ENCODE assay signal across 20 mouse cellular contexts in the genomic region with DNA sequence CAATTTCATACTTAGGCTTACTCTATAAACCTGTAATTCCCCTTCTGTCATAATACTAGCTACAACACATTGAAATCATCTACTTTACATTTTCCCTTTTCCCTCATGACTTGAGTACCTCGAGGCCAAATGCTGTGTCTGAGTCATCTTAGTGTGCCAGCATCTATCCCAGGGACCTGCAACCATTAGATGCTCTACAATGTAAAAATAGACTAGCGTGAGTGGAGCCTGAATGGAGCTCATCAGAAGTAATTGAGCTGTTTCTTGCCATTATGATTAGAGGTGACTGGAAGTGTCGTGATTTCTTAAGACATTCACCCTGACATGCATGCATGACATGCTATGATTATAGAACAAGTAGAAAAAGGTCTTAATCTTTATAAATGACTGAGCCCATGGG.
DNase-seq lines count a peak whose midpoint lies in the region; ATAC-seq and TF ChIP-seq lines count a peak whose summit lies in the region.
"Had no signal": no experiment of that assay in that cellular context is flagged by ENCODE, and none has a peak within 500 bp of the region (broad histone marks: within the 10 kb centered on the region; RNA-seq: fewer than 3 reads in every experiment).

No protein-coding gene starts in this region.

- no peaks in the 10 kb centered on the region for H3K36me3 ChIP-seq in forebrain, postnatal 0 days (ENCODE audit: insufficient read depth)
- no peaks in the 10 kb centered on the region for H3K36me3 ChIP-seq in forebrain, embryonic 10.5 days (replicated peaks)
- H3K36me3 ChIP-seq in midbrain, embryonic 16.5 days (ENCODE audit: control insufficient read depth, insufficient read depth, low read length), result no peaks in the 10 kb centered on the region
- H3K36me3 ChIP-seq in midbrain, embryonic 15.5 days (replicated peaks), result no peaks in the 10 kb centered on the region
- H3K36me3 ChIP-seq: embryonic facial prominence, embryonic 10.5 days; embryonic facial prominence, embryonic 12.5 days; forebrain, embryonic 12.5 days had no signal

- no peak for DNase-seq in forebrain, postnatal 0 days
- DNase-seq in forebrain, embryonic 10.5 days (ENCODE audit: extremely low spot score, low spot score), result no peak
- DNase-seq in 3T3-L1 (ENCODE audit: low read depth, low spot score), result peak; percentile 40
- DNase-seq in brain, embryonic 14.5 days (ENCODE audit: low read depth), result peak; percentile 21
- no peak for DNase-seq in natural killer cell, adult 2 months (ENCODE audit: low spot score in 2 of 2)
- DNase-seq: adrenal gland, adult 2 months; adrenal gland, postnatal 10 days; adrenal gland, postnatal 36 days; cerebellum, adult 11-12 months; cerebellum, adult 2 months; cerebellum, adult 9-10 months; cerebellum, postnatal 10 days; cerebellum, postnatal 25 days had no signal

- no peaks in the 10 kb centered on the region for H3K27me3 ChIP-seq in forebrain, postnatal 0 days (ENCODE audit: insufficient read depth, low read length)
- no peaks in the 10 kb centered on the region for H3K27me3 ChIP-seq in forebrain, embryonic 10.5 days (ENCODE audit: poor library complexity, severe bottlenecking)
- H3K27me3 ChIP-seq in midbrain, embryonic 16.5 days (ENCODE audit: control insufficient read depth, insufficient read depth, low read depth, low read length), result no peaks in the 10 kb centered on the region
- no peaks in the 10 kb centered on the region for H3K27me3 ChIP-seq in midbrain, embryonic 15.5 days (replicated peaks)
- H3K27me3 ChIP-seq: embryonic facial prominence, embryonic 12.5 days; forebrain, embryonic 12.5 days had no signal

- H3K4me3 ChIP-seq in forebrain, postnatal 0 days (ENCODE audit: low read depth, low read length), result no peak overlapping the region
- no peak overlapping the region for H3K4me3 ChIP-seq in forebrain, embryonic 10.5 days
- no peak overlapping the region for H3K4me3 ChIP-seq in midbrain, embryonic 16.5 days (ENCODE audit: low read depth, low read length)
- no peak overlapping the region for H3K4me3 ChIP-seq in midbrain, embryonic 15.5 days
- H3K4me3 ChIP-seq: embryonic facial prominence, embryonic 10.5 days; embryonic facial prominence, embryonic 12.5 days; forebrain, embryonic 12.5 days had no signal

- WGBS in forebrain, postnatal 0 days, result 62% methylated on average over 3 of the region's 3 CpGs
- 87% methylated on average over 3 of the region's 3 CpGs for WGBS in forebrain, embryonic 10.5 days
- 69% methylated on average over 3 of the region's 3 CpGs for WGBS in midbrain, embryonic 16.5 days
- WGBS in midbrain, embryonic 15.5 days, result 65% methylated on average over 3 of the region's 3 CpGs

- H3K4me1 ChIP-seq in forebrain, postnatal 0 days (ENCODE audit: insufficient read depth), result no peaks in the 10 kb centered on the region
- no peaks in the 10 kb centered on the region for H3K4me1 ChIP-seq in forebrain, embryonic 10.5 days
- no peaks in the 10 kb centered on the region for H3K4me1 ChIP-seq in midbrain, embryonic 16.5 days (ENCODE audit: control insufficient read depth, insufficient read depth, low read length)
- no peaks in the 10 kb centered on the region for H3K4me1 ChIP-seq in midbrain, embryonic 15.5 days
- H3K4me1 ChIP-seq: embryonic facial prominence, embryonic 10.5 days; embryonic facial prominence, embryonic 12.5 days; forebrain, embryonic 12.5 days had no signal

- H3K4me2 ChIP-seq in forebrain, postnatal 0 days (ENCODE audit: low read depth), result no peak overlapping the region
- H3K4me2 ChIP-seq in midbrain, embryonic 16.5 days (ENCODE audit: low read length), result no peak overlapping the region
- no peak overlapping the region for H3K4me2 ChIP-seq in midbrain, embryonic 15.5 days
- H3K4me2 ChIP-seq: embryonic facial prominence, embryonic 12.5 days; forebrain, embryonic 12.5 days had no signal

- TF ChIP-seq POLR2A in brain, embryonic 14.5 days (IDR thresholded peaks at IDR 0.05; ENCODE audit: borderline replicate concordance, extremely low read depth, insufficient read depth, insufficient read length, poor library complexity, severe bottlenecking), result no peak

- H3K9ac ChIP-seq in forebrain, postnatal 0 days, result no peak overlapping the region
- H3K9ac ChIP-seq in midbrain, embryonic 16.5 days (ENCODE audit: low read depth, low read length), result no peak overlapping the region
- no peak overlapping the region for H3K9ac ChIP-seq in midbrain, embryonic 15.5 days
- H3K9ac ChIP-seq: embryonic facial prominence, embryonic 12.5 days; forebrain, embryonic 12.5 days had no signal

- TF ChIP-seq CTCF in forebrain, postnatal 0 days (IDR thresholded peaks at IDR 0.05; ENCODE audit: low read depth), result no peak
- no peak for TF ChIP-seq CTCF in brain, embryonic 14.5 days (IDR thresholded peaks at IDR 0.05; ENCODE audit: borderline replicate concordance, extremely low read depth, insufficient read depth, insufficient read length)

- no peaks in the 10 kb centered on the region for H3K9me3 ChIP-seq in forebrain, postnatal 0 days (ENCODE audit: low read length)
- H3K9me3 ChIP-seq in forebrain, embryonic 10.5 days, result no peaks in the 10 kb centered on the region
- H3K9me3 ChIP-seq in midbrain, embryonic 16.5 days (replicated peaks; ENCODE audit: control insufficient read depth, low read length, poor library complexity, severe bottlenecking), result no peaks in the 10 kb centered on the region
- no peaks in the 10 kb centered on the region for H3K9me3 ChIP-seq in midbrain, embryonic 15.5 days
- H3K9me3 ChIP-seq: embryonic facial prominence, embryonic 10.5 days; embryonic facial prominence, embryonic 12.5 days; forebrain, embryonic 12.5 days had no signal

- ATAC-seq in forebrain, postnatal 0 days, result peak; percentile 67
- ATAC-seq in midbrain, embryonic 16.5 days, result 0 out of 2 replicates have a peak, but pooled peaks have one; percentile 32
- ATAC-seq in midbrain, embryonic 15.5 days (replicated peaks), result no peak
- ATAC-seq: forebrain, embryonic 14.5 days; forebrain, embryonic 16.5 days had no signal

- no peak overlapping the region for H3K27ac ChIP-seq in forebrain, postnatal 0 days (ENCODE audit: low read depth, low read length)
- no peak overlapping the region for H3K27ac ChIP-seq in forebrain, embryonic 10.5 days
- no peak overlapping the region for H3K27ac ChIP-seq in midbrain, embryonic 16.5 days (ENCODE audit: low read length)
- H3K27ac ChIP-seq in midbrain, embryonic 15.5 days, result no peak overlapping the region
- H3K27ac ChIP-seq: embryonic facial prominence, embryonic 10.5 days; embryonic facial prominence, embryonic 12.5 days; forebrain, embryonic 12.5 days had no signal

Comparison
In these comparisons a context has a peak if more than half of its experiments do, and no peak if none do; other contexts are left out.
1. DNase-seq: peak in 3T3-L1 (single experiment) and brain, embryonic 14.5 days (single experiment); none in forebrain, postnatal 0 days (single experiment), forebrain, embryonic 10.5 days (single experiment) and natural killer cell, adult 2 months (0 of 2).